Mouse (Mus musculus): ENCODE data around the gene Ly9. TPM values are rescaled to one million over a fixed set of nuclear protein-coding genes. Genes with fewer than 3 reads are reported as not detected.

Ly9 gene
- polyA plus RNA-seq, 1 experiment from 2014 or later: not detected

DNA sequence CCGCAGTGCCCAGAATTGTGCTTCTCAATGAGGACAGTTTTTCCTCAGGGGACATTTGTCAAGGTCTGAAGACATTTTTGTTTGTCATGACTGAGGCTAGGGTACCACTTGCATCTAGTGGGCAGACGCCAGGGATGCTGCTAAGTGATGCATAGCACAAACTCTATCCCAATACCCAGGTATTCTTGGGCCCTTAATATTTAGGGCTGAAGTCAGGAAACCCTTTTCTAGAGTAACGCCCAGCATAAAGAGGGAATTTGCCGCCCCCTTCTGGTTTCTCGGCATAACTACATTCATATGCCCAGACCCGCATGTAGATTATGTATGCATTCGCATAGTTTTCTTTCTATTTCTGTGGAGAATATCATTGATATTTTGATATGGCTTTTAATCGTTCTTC, 40.4 kb downstream of the Ly9 start:
- Histone ChIP-seq H3K36me3 (ENCODE audit: control insufficient read depth, insufficient read depth, low read length) (no peaks in the 10 kb centered on the region), H3K4me1 (ENCODE audit: control insufficient read depth, insufficient read depth, low read length) (no peaks in the 10 kb centered on the region), H3K9me3 (replicated peaks; ENCODE audit: control insufficient read depth, low read length) (no peaks in the 10 kb centered on the region), H3K4me2 (ENCODE audit: low read length) (no peak overlapping the region), H3K27me3 (replicated peaks; ENCODE audit: control insufficient read depth, insufficient read depth, low read length) (no peaks in the 10 kb centered on the region), H3K9ac (ENCODE audit: low read length) (no peak overlapping the region), H3K27ac (ENCODE audit: low read depth, low read length) (no peak overlapping the region), H3K4me3 (ENCODE audit: low read depth, low read length) (no peak overlapping the region)
- WGBS: 23% methylated on average over 8 of the region's 8 CpGs
- ATAC-seq: peak; percentile 67; the same call in 1 of the 2 replicates
- peak; percentile 68 for DNase-seq (ENCODE audit: low spot score)

- 77% methylated on average over 4 of the region's 4 CpGs for WGBS
- DNase-seq (ENCODE audit: low spot score) (no peak), ATAC-seq (no peak)
- no peak overlapping the region for H3K4me3 ChIP-seq (ENCODE audit: low read depth, low read length)
- no peak overlapping the region for H3K9ac ChIP-seq (ENCODE audit: low read length)
- H3K27ac ChIP-seq (ENCODE audit: low read depth, low read length): no peak overlapping the region
- H3K27me3 ChIP-seq (replicated peaks; ENCODE audit: control insufficient read depth, insufficient read depth, low read length): no peaks in the 10 kb centered on the region
- no peaks in the 10 kb centered on the region for H3K9me3 ChIP-seq (replicated peaks; ENCODE audit: control insufficient read depth, low read length)
- no peak overlapping the region for H3K4me2 ChIP-seq (ENCODE audit: low read length)
- H3K36me3 ChIP-seq (ENCODE audit: control insufficient read depth, insufficient read depth, low read length): no peaks in the 10 kb centered on the region
- H3K4me1 ChIP-seq (ENCODE audit: control insufficient read depth, insufficient read depth, low read length): no peaks in the 10 kb centered on the region
These were observed 41.3 kb downstream of the Ly9 start for GRCm38 (mm10) chr1:171565888-171566287.

GRCm38 (mm10) chr1:171564247-171564646, 43.0 kb downstream of the Ly9 start:
- no peaks in the 10 kb centered on the region for H3K36me3 ChIP-seq (ENCODE audit: control insufficient read depth, insufficient read depth, low read length)
- ATAC-seq (0 out of 2 replicates have a peak, but pooled peaks have one; percentile 52), DNase-seq (ENCODE audit: low spot score) (peak; percentile 40)
- no peak overlapping the region for H3K27ac ChIP-seq (ENCODE audit: low read depth, low read length)
- H3K9ac ChIP-seq (ENCODE audit: low read length): no peak overlapping the region
- 53% methylated on average over 3 of the region's 3 CpGs for WGBS
- no peak overlapping the region for H3K4me2 ChIP-seq (ENCODE audit: low read length)
- H3K27me3 ChIP-seq (replicated peaks; ENCODE audit: control insufficient read depth, insufficient read depth, low read length): no peaks in the 10 kb centered on the region
- H3K9me3 ChIP-seq (replicated peaks; ENCODE audit: control insufficient read depth, low read length): no peaks in the 10 kb centered on the region
- H3K4me1 ChIP-seq (ENCODE audit: control insufficient read depth, insufficient read depth, low read length): no peaks in the 10 kb centered on the region
- H3K4me3 ChIP-seq (ENCODE audit: low read depth, low read length): no peak overlapping the region

GRCm38 (mm10) chr1:171563042-171563441, 44.2 kb downstream of the Ly9 start:
- no peak overlapping the region for H3K4me3 ChIP-seq (ENCODE audit: low read depth, low read length)
- H3K4me1 ChIP-seq (ENCODE audit: control insufficient read depth, insufficient read depth, low read length): no peaks in the 10 kb centered on the region
- no peak overlapping the region for H3K9ac ChIP-seq (ENCODE audit: low read length)
- no peak for ATAC-seq
- WGBS: 80% methylated on average over 2 of the region's 2 CpGs
- no peaks in the 10 kb centered on the region for H3K9me3 ChIP-seq (replicated peaks; ENCODE audit: control insufficient read depth, low read length)
- H3K27me3 ChIP-seq (replicated peaks; ENCODE audit: control insufficient read depth, insufficient read depth, low read length): no peaks in the 10 kb centered on the region
- no peak overlapping the region for H3K4me2 ChIP-seq (ENCODE audit: low read length)
- DNase-seq (ENCODE audit: low spot score): no peak
- no peaks in the 10 kb centered on the region for H3K36me3 ChIP-seq (ENCODE audit: control insufficient read depth, insufficient read depth, low read length)
- H3K27ac ChIP-seq (ENCODE audit: low read depth, low read length): no peak overlapping the region

- 69% methylated on average over 7 of the region's 11 CpGs for WGBS
- no peak overlapping the region for H3K4me2 ChIP-seq (ENCODE audit: low read length)
- no peaks in the 10 kb centered on the region for H3K9me3 ChIP-seq (replicated peaks; ENCODE audit: control insufficient read depth, low read length)
- DNase-seq (ENCODE audit: low spot score) (no peak), ATAC-seq (no peak)
- H3K27me3 ChIP-seq (replicated peaks; ENCODE audit: control insufficient read depth, insufficient read depth, low read length): no peaks in the 10 kb centered on the region
- no peak overlapping the region for H3K4me3 ChIP-seq (ENCODE audit: low read depth, low read length)
- H3K36me3 ChIP-seq (ENCODE audit: control insufficient read depth, insufficient read depth, low read length): no peaks in the 10 kb centered on the region
- no peak overlapping the region for H3K9ac ChIP-seq (ENCODE audit: low read length)
- no peak overlapping the region for H3K27ac ChIP-seq (ENCODE audit: low read depth, low read length)
- H3K4me1 ChIP-seq (ENCODE audit: control insufficient read depth, insufficient read depth, low read length): no peaks in the 10 kb centered on the region
These were observed 45.5 kb downstream of the Ly9 start for GRCm38 (mm10) chr1:171561639-171562225.

DNA sequence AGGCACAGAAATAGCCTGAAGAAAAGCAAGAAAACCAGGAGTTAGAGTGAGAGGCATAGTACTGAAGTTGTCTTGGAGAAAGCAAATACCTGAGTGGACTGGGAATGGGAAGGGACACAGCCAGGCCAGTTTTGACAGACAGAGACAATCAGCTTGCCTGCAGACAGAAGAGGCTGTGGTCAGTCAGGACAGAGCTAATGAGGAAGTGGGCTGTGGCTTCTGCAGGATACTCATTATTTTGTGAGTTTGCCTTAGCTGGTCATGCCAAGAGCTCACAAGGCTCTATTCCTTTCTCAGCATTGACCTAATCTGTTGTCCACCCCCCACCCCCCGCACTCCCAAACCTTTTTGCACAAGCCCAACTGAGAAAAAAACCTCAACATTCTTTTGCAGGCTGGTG, 46.0 kb downstream of the Ly9 start:
- H3K36me3 ChIP-seq (ENCODE audit: control insufficient read depth, insufficient read depth, low read length): no peaks in the 10 kb centered on the region
- no peak overlapping the region for H3K27ac ChIP-seq (ENCODE audit: low read depth, low read length)
- no peaks in the 10 kb centered on the region for H3K9me3 ChIP-seq (replicated peaks; ENCODE audit: control insufficient read depth, low read length)
- 69% methylated on average over 1 of the region's 1 CpGs for WGBS
- no peak overlapping the region for H3K9ac ChIP-seq (ENCODE audit: low read length)
- H3K27me3 ChIP-seq (replicated peaks; ENCODE audit: control insufficient read depth, insufficient read depth, low read length): no peaks in the 10 kb centered on the region
- ATAC-seq: no peak
- no peak overlapping the region for H3K4me2 ChIP-seq (ENCODE audit: low read length)
- H3K4me3 ChIP-seq (ENCODE audit: low read depth, low read length): no peak overlapping the region
- DNase-seq (ENCODE audit: low spot score): no peak
- H3K4me1 ChIP-seq (ENCODE audit: control insufficient read depth, insufficient read depth, low read length): no peaks in the 10 kb centered on the region

DNA sequence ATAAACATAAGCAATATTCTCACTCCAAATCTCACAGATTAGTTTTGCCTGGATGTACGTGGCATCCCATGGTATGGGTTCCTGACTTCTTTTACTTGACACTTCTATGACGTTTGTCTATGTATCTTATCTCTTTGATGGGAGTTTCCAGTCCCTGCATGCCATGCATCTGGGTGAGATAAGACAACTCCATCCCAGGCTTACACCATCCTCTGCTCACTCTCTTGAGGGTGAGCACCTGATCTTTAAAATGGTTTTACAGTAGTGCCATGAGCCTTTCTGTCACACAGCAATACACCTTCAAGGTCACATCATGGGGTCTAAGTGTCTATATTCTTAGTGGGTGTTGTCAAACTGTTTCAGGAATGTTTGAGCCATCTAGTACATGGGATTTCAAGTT, 46.9 kb downstream of the Ly9 start:
- 80% methylated on average over 2 of the region's 2 CpGs for WGBS
- ATAC-seq: no peak

DNA sequence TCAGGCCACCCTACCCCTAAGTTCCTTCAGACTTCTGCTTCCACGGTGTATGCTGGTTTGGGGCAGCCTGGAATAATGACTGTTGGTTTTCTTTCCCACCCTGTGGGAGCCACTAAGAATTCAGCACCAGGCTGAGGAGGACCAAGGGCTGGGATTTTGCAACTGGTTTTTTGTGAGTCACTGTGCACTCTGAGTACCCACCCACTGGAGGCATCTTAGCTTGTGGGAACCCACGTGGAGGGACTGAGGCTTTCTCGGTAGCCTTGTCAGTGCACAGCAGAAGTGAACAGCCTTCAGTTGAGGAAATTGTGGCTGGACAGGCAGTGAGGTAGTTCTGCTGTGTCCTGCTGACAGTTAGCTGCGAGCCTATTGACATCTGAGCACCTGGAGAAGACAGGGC, 48.3 kb downstream of the Ly9 start, which contains the start of gene Cd244a:
TSS of gene Cd244a (plus strand) at position 296 of the 400 bp plus-strand sequence.
- 88% methylated on average over 4 of the region's 4 CpGs for WGBS
- Histone ChIP-seq H3K27me3 (replicated peaks; ENCODE audit: control insufficient read depth, insufficient read depth, low read length) (no peaks in the 10 kb centered on the region), H3K27ac (ENCODE audit: low read depth, low read length) (no peak within 1 kb of the TSS), H3K4me2 (ENCODE audit: low read length) (no peak within 1 kb of the TSS), H3K9ac (ENCODE audit: low read length) (no peak within 1 kb of the TSS), H3K4me3 (ENCODE audit: low read depth, low read length) (no peak within 1 kb of the TSS), H3K4me1 (ENCODE audit: control insufficient read depth, insufficient read depth, low read length) (no peaks in the 10 kb centered on the region), H3K36me3 (ENCODE audit: control insufficient read depth, insufficient read depth, low read length) (no peaks in the 10 kb centered on the region), H3K9me3 (replicated peaks; ENCODE audit: control insufficient read depth, low read length) (no peaks in the 10 kb centered on the region)
- DNase-seq (ENCODE audit: low spot score) (no peak), ATAC-seq (no peak)

More for the DNA sequence above, 46.9 kb downstream of the Ly9 start:
- no peak overlapping the region for H3K4me3 ChIP-seq (ENCODE audit: low read depth, low read length)
- H3K4me1 ChIP-seq (ENCODE audit: control insufficient read depth, insufficient read depth, low read length): no peaks in the 10 kb centered on the region
- DNase-seq (ENCODE audit: low spot score): no peak
- H3K27me3 ChIP-seq (replicated peaks; ENCODE audit: control insufficient read depth, insufficient read depth, low read length): no peaks in the 10 kb centered on the region
- H3K9ac ChIP-seq (ENCODE audit: low read length): no peak overlapping the region
- H3K4me2 ChIP-seq (ENCODE audit: low read length): no peak overlapping the region
- no peaks in the 10 kb centered on the region for H3K36me3 ChIP-seq (ENCODE audit: control insufficient read depth, insufficient read depth, low read length)
- no peak overlapping the region for H3K27ac ChIP-seq (ENCODE audit: low read depth, low read length)
- H3K9me3 ChIP-seq (replicated peaks; ENCODE audit: control insufficient read depth, low read length): no peaks in the 10 kb centered on the region

DNA sequence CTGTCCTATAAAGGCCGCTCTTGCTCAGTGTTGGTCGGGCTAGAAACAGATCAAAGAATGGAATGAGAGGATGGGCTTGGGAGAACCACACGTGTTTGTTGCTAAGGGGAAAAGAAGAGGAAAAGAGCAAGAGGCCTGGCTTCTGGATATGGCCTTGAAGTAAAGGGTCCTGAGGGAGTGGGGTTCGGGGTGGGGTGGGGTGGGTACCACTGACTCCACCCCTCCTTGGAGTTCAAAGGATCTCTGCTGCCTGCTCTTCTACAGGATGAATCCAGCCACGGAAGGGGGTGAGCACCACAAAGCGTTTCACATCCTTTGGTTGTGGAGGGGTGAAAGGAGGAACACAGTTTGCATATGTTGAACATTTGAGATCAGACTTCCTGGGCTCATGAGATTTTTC, 48.8 kb downstream of the Ly9 start:
- Histone ChIP-seq H3K9ac (ENCODE audit: low read length) (no peak overlapping the region), H3K27ac (ENCODE audit: low read depth, low read length) (no peak overlapping the region), H3K4me2 (ENCODE audit: low read length) (no peak overlapping the region), H3K4me1 (ENCODE audit: control insufficient read depth, insufficient read depth, low read length) (no peaks in the 10 kb centered on the region), H3K27me3 (replicated peaks; ENCODE audit: control insufficient read depth, insufficient read depth, low read length) (no peaks in the 10 kb centered on the region), H3K4me3 (ENCODE audit: low read depth, low read length) (no peak overlapping the region), H3K9me3 (replicated peaks; ENCODE audit: control insufficient read depth, low read length) (no peaks in the 10 kb centered on the region), H3K36me3 (ENCODE audit: control insufficient read depth, insufficient read depth, low read length) (no peaks in the 10 kb centered on the region)
- ATAC-seq (no peak), DNase-seq (ENCODE audit: low spot score) (no peak)
- WGBS: 79% methylated on average over 6 of the region's 6 CpGs
